Mouse (Mus musculus) left cerebral cortex, postnatal 14 days (tissue): Measurements from ENCODE around the gene Fgf4. TPM values are rescaled to one million over a fixed set of nuclear protein-coding genes. Genes with fewer than 3 reads are reported as not detected.
"Not testable (repeated sequence)": the region's sequence is repeated elsewhere in the genome, so short reads cannot be mapped to it uniquely, and the experiment has no call there.

Experiments
- DNase-seq, 2 experiments: peaks; one replicate each; pipeline ENCODE4 v3.0.0; 2021 to 2022; ENCODE audit warnings: low spot score in 2 of 2, mixed read lengths in 1 of 2
- intact Hi-C: fragments of 180-260 bp; cut with DNase I; formaldehyde crosslinking; loops from one replicate; pipeline ENCODE4 v1.15.1; 2025
- total RNA-seq, 2 experiments: library from RNA; stranded (reverse); gene quantifications; 2 replicates each; pipeline ENCODE4 v1.2.3; 2021

Fgf4 gene
- total RNA-seq, 2 experiments from 2014 or later = not detected

- intact Hi-C loops = no loop called here
- no peak for DNase-seq
Measured at GRCm38 (mm10) chr7:144862712-144863111, 15.5 kb downstream of the Fgf4 start.

GRCm38 (mm10) chr7:144863196-144863595 is 16.0 kb downstream of the Fgf4 start:
- DNase-seq = no peak
- intact Hi-C loops = no loop called here

GRCm38 (mm10) chr7:144864160-144864670 is 17.0 kb downstream of the Fgf4 start:
- intact Hi-C loops = no loop called here
- no peak for DNase-seq

- DNase-seq = no peak
- intact Hi-C loops = no loop called here
Measured at GRCm38 (mm10) chr7:144867161-144867560, 20.0 kb downstream of the Fgf4 start.

- intact Hi-C loops = no loop called here
- DNase-seq = no peak
Measured at GRCm38 (mm10) chr7:144867602-144868001, 20.4 kb downstream of the Fgf4 start.

GRCm38 (mm10) chr7:144872420-144872819 is 25.3 kb downstream of the Fgf4 start:
- intact Hi-C loops = no loop called here
- DNase-seq = no peak

GRCm38 (mm10) chr7:144873160-144873559 is 26.0 kb downstream of the Fgf4 start:
- intact Hi-C loops = no loop called here

GRCm38 (mm10) chr7:144874226-144874625 is 27.1 kb downstream of the Fgf4 start:
- intact Hi-C loops = no loop called here
- no peak for DNase-seq

More at GRCm38 (mm10) chr7:144873160-144873559, 26.0 kb downstream of the Fgf4 start:
- no peak for DNase-seq

- no peak for DNase-seq
- intact Hi-C loops = no loop called here
Measured at GRCm38 (mm10) chr7:144878401-144878800, 31.2 kb downstream of the Fgf4 start.

- intact Hi-C loops = no loop called here
- no peak for DNase-seq
Measured at GRCm38 (mm10) chr7:144883106-144883505, 35.9 kb downstream of the Fgf4 start.

- intact Hi-C loops = no loop called here
Measured at GRCm38 (mm10) chr7:144887672-144888071, 40.5 kb downstream of the Fgf4 start.

GRCm38 (mm10) chr7:144888564-144889299 is 41.6 kb downstream of the Fgf4 start:
- intact Hi-C loops = no loop called here
- DNase-seq = no peak

More at GRCm38 (mm10) chr7:144887672-144888071, 40.5 kb downstream of the Fgf4 start:
- DNase-seq = no peak

- intact Hi-C loops, DNase-seq: not testable (repeated sequence)
Measured at GRCm38 (mm10) chr7:144890661-144891060, 43.5 kb downstream of the Fgf4 start.

GRCm38 (mm10) chr7:144891863-144892262 is 44.7 kb downstream of the Fgf4 start:
- peak in 1 of 2 experiments; percentile 28 for DNase-seq
- intact Hi-C loops = no loop called here

GRCm38 (mm10) chr7:144892322-144892721 is 45.2 kb downstream of the Fgf4 start:
- no peak for DNase-seq
- intact Hi-C loops = no loop called here

GRCm38 (mm10) chr7:144894191-144894590 is 47.0 kb downstream of the Fgf4 start:
- peak; percentile 38 to 60 for DNase-seq
- intact Hi-C loops = loop anchor here (1.0 kb wide), 1 partner anchor 96 kb away; no protein-coding TSS in a partner anchor

GRCm38 (mm10) chr7:144894706-144895105 is 47.5 kb downstream of the Fgf4 start:
- intact Hi-C loops = loop anchor here (1.0 to 5.0 kb wide), 3 partner anchors 47 to 307 kb away; partner anchors contain the start of gene Fgf4
- DNase-seq = no peak

GRCm38 (mm10) chr7:144895305-144896111 is 48.3 kb downstream of the Fgf4 start:
- intact Hi-C loops = loop anchor here (5.0 kb wide), 2 partner anchors 48 to 308 kb away; partner anchors contain the start of gene Fgf4
- peak; percentile 73 to 75 for DNase-seq

GRCm38 (mm10) chr7:144896294-144897218 is 49.4 kb downstream of the Fgf4 start, which contains the start of gene Fgf15:
Gene Fgf15, plus strand, starts transcription at chr7:144896531.
- DNase-seq = no peak
- intact Hi-C loops = loop anchor here (5.0 kb wide), 2 partner anchors 49 to 309 kb away; partner anchors contain the start of gene Fgf4
